Mouse (Mus musculus) CH12.LX (cell line): ENCODE measurements around the gene Fry.

Source experiments
- CHD1 ChIP-seq: IDR thresholded peaks from 2 replicates; pipeline ENCODE4 v1.6.1; 2012; ENCODE audit warnings: low read depth, low read length, improper control_type of control experiment, inconsistent platforms
- CHD2 ChIP-seq: IDR thresholded peaks from 2 replicates; pipeline ENCODE4 v1.6.1; 2011; ENCODE audit warnings: low read length, improper control_type of control experiment
- EP300 ChIP-seq: IDR thresholded peaks from 2 replicates; pipeline ENCODE4 v1.6.1; 2011; ENCODE audit warnings: low read length, improper control_type of control experiment
- NRF1 ChIP-seq: IDR thresholded peaks from 2 replicates; pipeline ENCODE4 v1.6.1; 2014; ENCODE audit warnings: low read depth, mild to moderate bottlenecking, inconsistent platforms, low read length, improper control_type of control experiment, moderate library complexity
- POLR2A ChIP-seq: IDR thresholded peaks from 2 replicates; pipeline ENCODE4 v1.6.1; 2011; ENCODE audit warnings: low read depth, mild to moderate bottlenecking, improper control_type of control experiment, low read length
- SMC3 ChIP-seq: IDR thresholded peaks from 2 replicates; pipeline ENCODE4 v1.6.1; 2011; ENCODE audit warnings: low read depth, low read length, improper control_type of control experiment

GRCm38 (mm10) chr5:150466132-150466531 is 347.7 kb downstream of the Fry start:
- TF ChIP-seq SMC3 (no peak), CHD2 (no peak), EP300 (no peak), POLR2A (no peak), CHD1 (no peak), NRF1 (no peak)
